Mouse (Mus musculus): Measurements from ENCODE around the gene Cdh3.

Cdh3 gene

DNA sequence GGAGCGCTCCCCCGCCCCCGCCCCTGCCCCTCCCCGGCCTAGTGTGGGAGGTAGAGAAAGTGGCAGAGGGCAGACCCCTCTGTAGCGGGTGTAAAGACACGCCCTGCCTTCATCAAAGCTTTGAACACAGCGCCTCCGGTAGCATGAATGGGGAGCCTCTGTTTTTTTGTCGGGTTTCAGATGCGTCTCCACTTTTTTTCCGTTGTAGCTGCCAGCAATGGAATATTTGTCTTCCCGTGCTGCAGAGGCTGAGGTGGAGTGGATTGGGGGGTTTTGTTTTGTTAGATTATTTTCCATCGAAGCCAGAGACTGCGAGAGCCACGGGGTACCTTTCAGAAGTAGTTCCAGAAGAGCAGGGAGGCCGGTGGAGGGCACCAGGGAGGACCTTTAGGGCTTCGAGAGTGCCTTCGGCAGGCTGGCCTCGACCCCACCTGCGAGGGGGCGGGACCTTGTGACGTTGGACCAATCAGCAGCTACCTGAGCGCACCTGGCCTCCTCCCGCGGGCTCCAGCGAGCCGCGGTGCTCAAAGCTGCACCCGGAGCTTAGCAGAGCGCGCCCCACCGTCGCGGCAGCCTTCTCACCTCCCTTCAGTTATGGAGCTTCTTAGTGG is at the start of gene Cdh3:
Gene Cdh3, plus strand, starts transcription at position 527 of the 611 bp plus-strand sequence.
- in situ Hi-C loops (cut with MboI; ENCODE audit: low pct_unique_long_range_greater_than_20kb in 1 of 2, low sequenced_read_pairs in 2 of 2, unreplicated experiment in 1 of 2), result no loop called here

- in situ Hi-C loops (cut with MboI; ENCODE audit: low pct_unique_long_range_greater_than_20kb in 1 of 2, low sequenced_read_pairs in 2 of 2, unreplicated experiment in 1 of 2), result no loop called here
These were observed 48.6 kb upstream of the Cdh3 start for GRCm38 (mm10) chr8:106462131-106462530.

DNA sequence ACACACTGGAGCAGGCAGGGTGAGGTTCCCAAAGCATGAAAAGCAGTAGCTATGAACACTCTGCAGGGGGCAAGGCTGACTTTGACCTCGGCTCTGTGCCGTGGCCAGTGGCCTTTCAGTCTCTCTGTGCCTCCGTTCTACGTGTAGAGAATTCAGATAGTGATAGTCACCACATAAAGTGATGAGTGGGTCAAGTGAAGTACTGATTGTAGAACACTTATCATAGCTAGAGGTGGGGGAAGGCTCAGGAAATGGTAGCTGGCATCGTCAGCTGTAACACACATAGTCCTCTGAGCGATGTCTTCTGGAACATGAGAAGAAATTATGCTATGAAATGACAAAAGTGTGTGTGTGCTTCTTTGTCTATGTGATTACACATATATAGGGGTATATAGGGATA is 46.9 kb upstream of the Cdh3 start:
- in situ Hi-C loops (cut with MboI; ENCODE audit: low pct_unique_long_range_greater_than_20kb in 1 of 2, low sequenced_read_pairs in 2 of 2, unreplicated experiment in 1 of 2), result no loop called here

DNA sequence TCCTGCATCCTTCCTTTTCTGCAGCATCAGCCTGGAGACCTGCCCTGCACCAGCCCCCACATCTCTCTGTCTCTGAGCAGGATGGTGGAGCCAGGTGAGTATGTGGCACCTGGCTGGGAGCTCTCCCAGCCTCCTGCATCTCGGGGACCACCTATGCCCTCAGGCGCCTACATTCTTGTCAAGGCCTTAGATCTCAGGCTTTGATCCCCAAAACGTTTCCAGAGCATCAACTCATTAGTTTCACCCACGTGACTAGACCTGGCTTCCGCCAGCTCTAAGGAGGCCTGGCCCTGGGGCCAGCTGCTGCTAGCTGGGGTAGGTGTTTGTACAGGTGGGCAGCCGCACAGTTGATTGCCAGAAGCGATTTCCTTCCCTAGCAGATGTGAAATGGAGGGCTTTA is 41.2 kb upstream of the Cdh3 start:
- in situ Hi-C loops (cut with MboI; ENCODE audit: low pct_unique_long_range_greater_than_20kb in 1 of 2, low sequenced_read_pairs in 2 of 2, unreplicated experiment in 1 of 2), result no loop called here

- in situ Hi-C loops (cut with MboI; ENCODE audit: low pct_unique_long_range_greater_than_20kb in 1 of 2, low sequenced_read_pairs in 2 of 2, unreplicated experiment in 1 of 2), result no loop called here
These were observed 36.7 kb upstream of the Cdh3 start for GRCm38 (mm10) chr8:106474001-106474400.

- in situ Hi-C loops (cut with MboI; ENCODE audit: low pct_unique_long_range_greater_than_20kb in 1 of 2, low sequenced_read_pairs in 2 of 2, unreplicated experiment in 1 of 2), result no loop called here
These were observed 10.5 kb upstream of the Cdh3 start, which contains the start of gene 6030452D12Rik for GRCm38 (mm10) chr8:106500018-106500685. TSS of gene 6030452D12Rik (plus strand) at chr8:106500522.

GRCm38 (mm10) chr8:106504241-106504640 is 6.5 kb upstream of the Cdh3 start:
- in situ Hi-C loops (cut with MboI; ENCODE audit: low pct_unique_long_range_greater_than_20kb in 1 of 2, low sequenced_read_pairs in 2 of 2, unreplicated experiment in 1 of 2), result no loop called here

GRCm38 (mm10) chr8:106505328-106505965 is 5.2 kb upstream of the Cdh3 start:
- in situ Hi-C loops (cut with MboI; ENCODE audit: low pct_unique_long_range_greater_than_20kb in 1 of 2, low sequenced_read_pairs in 2 of 2, unreplicated experiment in 1 of 2), result no loop called here

DNA sequence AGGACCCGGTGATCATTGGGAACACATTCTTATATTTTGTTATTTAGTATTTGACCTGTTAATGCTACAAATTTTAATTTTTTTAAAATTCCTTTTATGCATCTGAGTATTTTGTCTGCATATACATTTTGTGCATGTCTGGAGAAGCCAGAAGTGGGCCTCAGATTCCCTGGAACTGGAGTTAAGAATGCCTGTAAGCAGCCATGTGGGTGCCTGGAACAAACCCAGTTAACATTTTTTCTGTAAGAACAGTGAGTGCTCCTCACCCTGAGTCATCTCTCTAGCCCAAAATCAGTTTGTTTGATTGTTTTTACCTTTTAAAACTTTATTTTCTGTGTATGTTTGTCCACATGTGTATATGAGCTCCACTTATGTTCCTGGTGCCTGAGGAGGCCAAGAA is 4.6 kb upstream of the Cdh3 start:
- in situ Hi-C loops (cut with MboI; ENCODE audit: low pct_unique_long_range_greater_than_20kb in 1 of 2, low sequenced_read_pairs in 2 of 2, unreplicated experiment in 1 of 2), result no loop called here

GRCm38 (mm10) chr8:106507761-106508331 is 2.8 kb upstream of the Cdh3 start:
- in situ Hi-C loops (cut with MboI; ENCODE audit: low pct_unique_long_range_greater_than_20kb in 1 of 2, low sequenced_read_pairs in 2 of 2, unreplicated experiment in 1 of 2), result no loop called here

GRCm38 (mm10) chr8:106508456-106508855 is 2.2 kb upstream of the Cdh3 start:
- in situ Hi-C loops (cut with MboI; ENCODE audit: low pct_unique_long_range_greater_than_20kb in 1 of 2, low sequenced_read_pairs in 2 of 2, unreplicated experiment in 1 of 2), result no loop called here

GRCm38 (mm10) chr8:106509079-106509780 is 1.5 kb upstream of the Cdh3 start:
- in situ Hi-C loops (cut with MboI; ENCODE audit: low pct_unique_long_range_greater_than_20kb in 1 of 2, low sequenced_read_pairs in 2 of 2, unreplicated experiment in 1 of 2), result no loop called here

GRCm38 (mm10) chr8:106511065-106511501 is 392 bp downstream of the Cdh3 start:
- in situ Hi-C loops (cut with MboI; ENCODE audit: low pct_unique_long_range_greater_than_20kb in 1 of 2, low sequenced_read_pairs in 2 of 2, unreplicated experiment in 1 of 2), result no loop called here

GRCm38 (mm10) chr8:106511531-106512041 is 895 bp downstream of the Cdh3 start:
- in situ Hi-C loops (cut with MboI; ENCODE audit: low pct_unique_long_range_greater_than_20kb in 1 of 2, low sequenced_read_pairs in 2 of 2, unreplicated experiment in 1 of 2), result no loop called here

- in situ Hi-C loops (cut with MboI; ENCODE audit: low pct_unique_long_range_greater_than_20kb in 1 of 2, low sequenced_read_pairs in 2 of 2, unreplicated experiment in 1 of 2), result no loop called here
These were observed 1.9 kb downstream of the Cdh3 start for GRCm38 (mm10) chr8:106512475-106513150.

DNA sequence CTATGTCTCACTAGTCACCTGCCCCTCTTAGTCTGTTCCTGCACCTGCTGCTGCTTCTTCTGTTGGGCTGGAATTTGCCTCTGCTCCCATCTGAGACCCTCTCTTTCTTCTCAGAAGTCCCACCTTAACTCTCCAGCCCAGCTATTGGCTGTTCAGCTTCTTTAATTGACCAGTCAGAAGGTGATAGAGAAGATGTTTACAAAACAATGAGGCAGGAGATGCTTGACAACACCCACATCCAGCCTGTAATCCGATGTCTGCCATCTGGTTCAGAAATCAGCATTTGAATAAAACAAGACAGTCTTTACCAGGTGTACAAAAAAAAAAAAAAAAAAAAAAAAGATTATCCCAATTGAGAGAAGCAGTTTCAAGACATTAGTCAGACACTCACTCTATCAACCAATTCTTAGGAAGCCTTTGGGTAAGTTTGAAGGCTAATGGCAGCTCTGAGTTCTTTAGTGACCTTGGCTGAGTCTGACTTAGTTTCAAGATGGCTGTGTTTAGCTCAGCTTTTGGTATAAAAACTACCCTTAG is 5.3 kb downstream of the Cdh3 start:
- in situ Hi-C loops (cut with MboI; ENCODE audit: low pct_unique_long_range_greater_than_20kb in 1 of 2, low sequenced_read_pairs in 2 of 2, unreplicated experiment in 1 of 2), result no loop called here

DNA sequence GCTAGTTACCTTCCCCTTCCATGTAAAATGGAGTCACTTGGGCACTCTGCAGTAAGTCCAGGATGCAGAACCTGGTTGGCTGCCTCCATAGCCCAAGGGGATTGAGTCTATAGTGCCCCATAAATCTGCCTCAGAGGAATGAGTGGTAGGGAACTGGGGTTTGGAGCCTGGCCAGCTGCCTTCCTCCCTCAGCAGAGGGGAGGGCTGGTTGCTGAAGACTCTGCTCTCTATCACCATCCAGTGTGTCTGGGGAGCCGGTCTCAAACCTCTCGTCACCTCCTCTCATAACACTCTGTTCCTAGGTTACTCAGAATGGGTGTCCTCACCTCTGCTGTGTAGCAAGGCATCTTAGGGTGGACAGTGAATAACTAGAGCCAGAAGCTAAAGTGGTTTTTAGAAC is 5.9 kb downstream of the Cdh3 start:
- in situ Hi-C loops (cut with MboI; ENCODE audit: low pct_unique_long_range_greater_than_20kb in 1 of 2, low sequenced_read_pairs in 2 of 2, unreplicated experiment in 1 of 2), result no loop called here

- in situ Hi-C loops (cut with MboI; ENCODE audit: low pct_unique_long_range_greater_than_20kb in 1 of 2, low sequenced_read_pairs in 2 of 2, unreplicated experiment in 1 of 2), result no loop called here
These were observed 8.1 kb downstream of the Cdh3 start for GRCm38 (mm10) chr8:106518763-106519162.
